Mouse (Mus musculus): ENCODE results near the gene Kcnq1. TPM values are rescaled to one million over a fixed set of nuclear protein-coding genes. Genes with fewer than 3 reads are reported as not detected.

Gene Kcnq1
- total and polyA plus RNA-seq, 3 experiments: 0.63 to 0.96 TPM; not detected in 1

GRCm38 (mm10) chr7:143437894-143438581, 331.9 kb downstream of the Kcnq1 start:
- no peaks in the 10 kb centered on the region for H3K9me3 ChIP-seq (replicated peaks; ENCODE audit: insufficient read depth, low read length)
- no peaks in the 10 kb centered on the region for H3K36me3 ChIP-seq (ENCODE audit: control insufficient read depth in 1 of 2, insufficient read depth in 2 of 2, low read length in 2 of 2)
- no peak overlapping the region for H3K27ac ChIP-seq (ENCODE audit: control insufficient read depth, low read depth, low read length)
- TF ChIP-seq JUND (IDR thresholded peaks at IDR 0.05; ENCODE audit: low read depth, low read length): no peak
- no peak for TF ChIP-seq ZC3H11A (IDR thresholded peaks at IDR 0.05; ENCODE audit: low read depth, low read length)
- TF ChIP-seq TAL1 (IDR thresholded peaks at IDR 0.05; ENCODE audit: low read length): no peak
- TF ChIP-seq ELF1 (IDR thresholded peaks at IDR 0.05; ENCODE audit: low read depth, low read length): no peak
- TF ChIP-seq ETS1 (IDR thresholded peaks at IDR 0.05; ENCODE audit: low read depth, low read length): no peak
- no peaks in the 10 kb centered on the region for H3K79me2 ChIP-seq (ENCODE audit: control insufficient read depth, insufficient read depth, low read length, poor library complexity)
- H3K4me3 ChIP-seq (ENCODE audit: control insufficient read depth in 1 of 2, insufficient read depth in 1 of 2, low read depth in 2 of 2, low read length in 2 of 2): no peak overlapping the region
- no peaks in the 10 kb centered on the region for H3K4me1 ChIP-seq (ENCODE audit: control insufficient read depth in 1 of 2, insufficient read depth in 2 of 2, low read length in 2 of 2)
- no peak overlapping the region for H3K9ac ChIP-seq (ENCODE audit: control insufficient read depth, low read depth, low read length, poor library complexity, severe bottlenecking)
- DNase-seq (ENCODE audit: low read depth, low spot score): no peak
- H3K27me3 ChIP-seq (ENCODE audit: control insufficient read depth in 1 of 2, insufficient read depth in 2 of 2, low read length in 2 of 2): no peaks in the 10 kb centered on the region; a peak in 2 of 4 replicates

- Histone ChIP-seq H3K9ac (ENCODE audit: control insufficient read depth, low read depth, low read length, poor library complexity, severe bottlenecking) (no peak overlapping the region), H3K79me2 (ENCODE audit: control insufficient read depth, insufficient read depth, low read length, poor library complexity) (no peaks in the 10 kb centered on the region), H3K4me1 (ENCODE audit: control insufficient read depth in 1 of 2, insufficient read depth in 2 of 2, low read length in 2 of 2) (no peaks in the 10 kb centered on the region), H3K36me3 (ENCODE audit: control insufficient read depth in 1 of 2, insufficient read depth in 2 of 2, low read length in 2 of 2) (no peaks in the 10 kb centered on the region), H3K4me3 (ENCODE audit: control insufficient read depth in 1 of 2, insufficient read depth in 1 of 2, low read depth in 2 of 2, low read length in 2 of 2) (no peak overlapping the region), H3K9me3 (replicated peaks; ENCODE audit: insufficient read depth, low read length) (no peaks in the 10 kb centered on the region), H3K27me3 (ENCODE audit: control insufficient read depth in 1 of 2, insufficient read depth in 2 of 2, low read length in 2 of 2) (peaks cover 0 to 1% of the 10 kb centered on the region in 2 experiments; a peak in 2 of 4 replicates), H3K27ac (ENCODE audit: control insufficient read depth, low read depth, low read length) (no peak overlapping the region)
- TF ChIP-seq TCF12 (IDR thresholded peaks at IDR 0.05; ENCODE audit: low read depth, low read length) (no peak), POLR2A (IDR thresholded peaks at IDR 0.05; ENCODE audit: control insufficient read depth in 1 of 2, insufficient read depth in 1 of 2, low read depth in 1 of 2, low read length in 2 of 2, poor library complexity in 1 of 2) (no peak), NRF1 (IDR thresholded peaks at IDR 0.05; ENCODE audit: insufficient read depth, low read depth, low read length, poor library complexity, severe bottlenecking) (no peak), TAL1 (IDR thresholded peaks at IDR 0.05; ENCODE audit: low read length) (no peak), MAFK (IDR thresholded peaks at IDR 0.05; ENCODE audit: borderline replicate concordance, low read depth, low read length) (no peak), E2F4 (IDR thresholded peaks at IDR 0.05; ENCODE audit: borderline replicate concordance, low read depth, low read length) (no peak), UBTF (IDR thresholded peaks at IDR 0.05; ENCODE audit: borderline replicate concordance, insufficient read depth, low read depth, low read length) (no peak), MYB (IDR thresholded peaks at IDR 0.05; ENCODE audit: low read depth, low read length) (no peak), TBP (IDR thresholded peaks at IDR 0.05; ENCODE audit: low read depth, low read length) (no peak), BHLHE40 (IDR thresholded peaks at IDR 0.05; ENCODE audit: borderline replicate concordance, low read depth, low read length) (no peak), MAZ (IDR thresholded peaks at IDR 0.05; ENCODE audit: low read depth, low read length) (no peak), POLR2AphosphoS2 (IDR thresholded peaks at IDR 0.05; ENCODE audit: low read length) (no peak), USF1 (IDR thresholded peaks at IDR 0.05; ENCODE audit: low read depth, low read length) (no peak)
- no peak for DNase-seq (ENCODE audit: low read depth, low spot score)
Measured at GRCm38 (mm10) chr7:143438965-143439364, 332.8 kb downstream of the Kcnq1 start.

All from MEL (cell line).